Mouse (Mus musculus): Measurements from ENCODE around the gene Tmed4. TPM values are rescaled to one million over a fixed set of nuclear protein-coding genes. Genes with fewer than 3 reads are reported as not detected.
"Not testable (repeated sequence)": the region's sequence is repeated elsewhere in the genome, so short reads cannot be mapped to it uniquely, and the experiment has no call there.

Tmed4 gene
- total and polyA plus RNA-seq, 3 experiments, result 60.9 to 66.5 TPM; not detected in 1

GRCm38 (mm10) chr11:6259413-6259812, 15.3 kb downstream of the Tmed4 start:
- no peak overlapping the region for H3K4me3 ChIP-seq (ENCODE audit: control insufficient read depth in 1 of 2, insufficient read depth in 1 of 2, low read depth in 2 of 2, low read length in 2 of 2)
- no peak overlapping the region for H3K27ac ChIP-seq (ENCODE audit: control insufficient read depth, low read depth, low read length)
- H3K36me3 ChIP-seq (ENCODE audit: control insufficient read depth in 1 of 2, insufficient read depth in 2 of 2, low read length in 2 of 2), result peaks cover 0 to 14% of the 10 kb centered on the region in 2 experiments; a peak in 2 of 4 replicates
- TF ChIP-seq ZKSCAN1 (IDR thresholded peaks at IDR 0.05; ENCODE audit: low read depth, low read length) (no peak), POLR2AphosphoS5 (IDR thresholded peaks at IDR 0.05; ENCODE audit: borderline replicate concordance, low read depth, low read length) (peak; percentile 53; the same call in 1 of the 2 replicates)
- no peaks in the 10 kb centered on the region for H3K9me3 ChIP-seq (replicated peaks; ENCODE audit: insufficient read depth, low read length)
- H3K9ac ChIP-seq (ENCODE audit: control insufficient read depth, low read depth, low read length, poor library complexity, severe bottlenecking), result no peak overlapping the region
- H3K4me1 ChIP-seq (ENCODE audit: control insufficient read depth in 1 of 2, insufficient read depth in 2 of 2, low read length in 2 of 2), result peaks cover 0 to 6% of the 10 kb centered on the region in 2 experiments; a peak in 1 of 4 replicates
- H3K79me2 ChIP-seq (ENCODE audit: control insufficient read depth, insufficient read depth, low read length, poor library complexity), result no peaks in the 10 kb centered on the region; the same call in 1 of the 2 replicates
- no peaks in the 10 kb centered on the region for H3K27me3 ChIP-seq (ENCODE audit: control insufficient read depth in 1 of 2, insufficient read depth in 2 of 2, low read length in 2 of 2)
- no peak for DNase-seq (ENCODE audit: low read depth, low spot score)

- H3K36me3 ChIP-seq (ENCODE audit: control insufficient read depth in 1 of 2, insufficient read depth in 2 of 2, low read length in 2 of 2), result peaks cover 0 to 14% of the 10 kb centered on the region in 2 experiments; a peak in 2 of 4 replicates
- H3K27me3 ChIP-seq (ENCODE audit: control insufficient read depth in 1 of 2, insufficient read depth in 2 of 2, low read length in 2 of 2), result no peaks in the 10 kb centered on the region
- H3K9ac ChIP-seq (ENCODE audit: control insufficient read depth, low read depth, low read length, poor library complexity, severe bottlenecking), result no peak overlapping the region
- peak; percentile 37 for DNase-seq (ENCODE audit: low read depth, low spot score)
- H3K79me2 ChIP-seq (ENCODE audit: control insufficient read depth, insufficient read depth, low read length, poor library complexity), result no peaks in the 10 kb centered on the region; the same call in 1 of the 2 replicates
- no peak overlapping the region for H3K27ac ChIP-seq (ENCODE audit: control insufficient read depth, low read depth, low read length)
- H3K4me3 ChIP-seq (ENCODE audit: control insufficient read depth in 1 of 2, insufficient read depth in 1 of 2, low read depth in 2 of 2, low read length in 2 of 2), result no peak overlapping the region
- peaks cover 0 to 6% of the 10 kb centered on the region in 2 experiments; a peak in 1 of 4 replicates for H3K4me1 ChIP-seq (ENCODE audit: control insufficient read depth in 1 of 2, insufficient read depth in 2 of 2, low read length in 2 of 2)
- H3K9me3 ChIP-seq (replicated peaks; ENCODE audit: insufficient read depth, low read length), result no peaks in the 10 kb centered on the region
- TF ChIP-seq POLR2A (IDR thresholded peaks at IDR 0.05; ENCODE audit: control insufficient read depth in 1 of 2, insufficient read depth in 1 of 2, low read depth in 1 of 2, low read length in 2 of 2, poor library complexity in 1 of 2) (peak in 1 of 2 experiments; percentile 38; a peak in 1 of 4 replicates), USF2 (IDR thresholded peaks at IDR 0.05; ENCODE audit: borderline replicate concordance in 1 of 2, insufficient read depth in 1 of 2, low read depth in 1 of 2, low read length in 2 of 2) (no peak), SIN3A (IDR thresholded peaks at IDR 0.05; ENCODE audit: low read length) (no peak), EP300 (IDR thresholded peaks at IDR 0.05; ENCODE audit: low read depth in 1 of 2, low read length in 2 of 2) (no peak), POLR2AphosphoS2 (IDR thresholded peaks at IDR 0.05; ENCODE audit: low read length) (peak; percentile 49), POLR2AphosphoS5 (IDR thresholded peaks at IDR 0.05; ENCODE audit: borderline replicate concordance, low read depth, low read length) (0 out of 2 replicates have a peak, but pooled peaks have one; percentile 47), ZKSCAN1 (IDR thresholded peaks at IDR 0.05; ENCODE audit: low read depth, low read length) (no peak), NRF1 (IDR thresholded peaks at IDR 0.05; ENCODE audit: insufficient read depth, low read depth, low read length, poor library complexity, severe bottlenecking) (no peak), CHD2 (IDR thresholded peaks at IDR 0.05; ENCODE audit: low read length) (no peak)
Observed at GRCm38 (mm10) chr11:6256490-6257072, 18.1 kb downstream of the Tmed4 start.

- not testable (repeated sequence) for H3K27ac ChIP-seq (ENCODE audit: control insufficient read depth, low read depth, low read length); H3K79me2 ChIP-seq (ENCODE audit: control insufficient read depth, insufficient read depth, low read length, poor library complexity); H3K9ac ChIP-seq (ENCODE audit: control insufficient read depth, low read depth, low read length, poor library complexity, severe bottlenecking); H3K36me3 ChIP-seq (ENCODE audit: control insufficient read depth in 1 of 2, insufficient read depth in 2 of 2, low read length in 2 of 2); H3K9me3 ChIP-seq (replicated peaks; ENCODE audit: insufficient read depth, low read length); H3K4me3 ChIP-seq (ENCODE audit: control insufficient read depth in 1 of 2, insufficient read depth in 1 of 2, low read depth in 2 of 2, low read length in 2 of 2); H3K4me1 ChIP-seq (ENCODE audit: control insufficient read depth in 1 of 2, insufficient read depth in 2 of 2, low read length in 2 of 2); H3K27me3 ChIP-seq (ENCODE audit: control insufficient read depth in 1 of 2, insufficient read depth in 2 of 2, low read length in 2 of 2); DNase-seq (ENCODE audit: low read depth, low spot score)
Observed at GRCm38 (mm10) chr11:6254602-6255001, 20.1 kb downstream of the Tmed4 start.

All from MEL (cell line).